Mouse (Mus musculus): Measurements from ENCODE around the gene Rab26. TPM values are rescaled to one million over a fixed set of nuclear protein-coding genes. Genes with fewer than 3 reads are reported as not detected.

Rab26 gene
- polyA plus RNA-seq, 1 experiment from 2014 or later = 2.9 TPM

GRCm38 (mm10) chr17:24527723-24528559 is 6.1 kb downstream of the Rab26 start, which contains the start of gene Traf7:
Gene Traf7, minus strand, starts transcription at chr17:24527938.
- H3K9me3 ChIP-seq = no peaks in the 10 kb centered on the region
- H3K27ac ChIP-seq = peak within 1 kb of the TSS; percentile 86

GRCm38 (mm10) chr17:24527315-24527714 is 6.7 kb downstream of the Rab26 start:
- Histone ChIP-seq H3K9me3 (no peaks in the 10 kb centered on the region), H3K4me2 (replicated peaks) (peak overlapping the region; percentile 76), H3K27ac (peak overlapping the region; percentile 76), H3K4me3 (replicated peaks) (peak overlapping the region; percentile 76), H3K36me3 (peaks cover 17% of the 10 kb centered on the region), H3K4me1 (replicated peaks) (peaks cover 53% of the 10 kb centered on the region), H3K27me3 (no peaks in the 10 kb centered on the region), H3K9ac (replicated peaks) (peak overlapping the region; percentile 88)
- 0% methylated on average over 19 of the region's 19 CpGs for WGBS
- ATAC-seq = no peak

More at GRCm38 (mm10) chr17:24527723-24528559, 6.1 kb downstream of the Rab26 start, which contains the start of gene Traf7:
- peaks cover 17% of the 10 kb centered on the region for H3K36me3 ChIP-seq
- H3K4me1 ChIP-seq (replicated peaks) = peaks cover 60% of the 10 kb centered on the region
- peak within 1 kb of the TSS; percentile 88 for H3K4me2 ChIP-seq (replicated peaks)
- WGBS = under 1% methylated on average over 40 of the region's 40 CpGs
- H3K9ac ChIP-seq (replicated peaks) = peak within 1 kb of the TSS; percentile 88
- H3K4me3 ChIP-seq (replicated peaks) = peak within 1 kb of the TSS; percentile 76
- peak; percentile 98 for ATAC-seq
- H3K27me3 ChIP-seq = no peaks in the 10 kb centered on the region

- Histone ChIP-seq H3K9ac (replicated peaks) (no peak overlapping the region), H3K9me3 (no peaks in the 10 kb centered on the region), H3K27ac (no peak overlapping the region), H3K36me3 (peaks cover 6% of the 10 kb centered on the region; the same call in 1 of the 2 replicates), H3K27me3 (no peaks in the 10 kb centered on the region), H3K4me2 (replicated peaks) (no peak overlapping the region), H3K4me3 (replicated peaks) (no peak overlapping the region), H3K4me1 (replicated peaks) (peaks cover 28% of the 10 kb centered on the region)
- ATAC-seq = no peak
- WGBS = 78% methylated on average over 2 of the region's 2 CpGs
Measured at GRCm38 (mm10) chr17:24524734-24525133, 9.3 kb downstream of the Rab26 start.

- no peak overlapping the region for H3K27ac ChIP-seq
- no peak for ATAC-seq
- H3K4me2 ChIP-seq (replicated peaks) = no peak overlapping the region
- no peaks in the 10 kb centered on the region for H3K27me3 ChIP-seq
- H3K4me1 ChIP-seq (replicated peaks) = no peaks in the 10 kb centered on the region; the same call in 1 of the 2 replicates
- peaks cover 43% of the 10 kb centered on the region for H3K36me3 ChIP-seq
- H3K9me3 ChIP-seq = no peaks in the 10 kb centered on the region
- H3K4me3 ChIP-seq (replicated peaks) = no peak overlapping the region
- H3K9ac ChIP-seq (replicated peaks) = no peak overlapping the region
- WGBS = 94% methylated on average over 4 of the region's 4 CpGs
Measured at GRCm38 (mm10) chr17:24520450-24520849, 13.6 kb downstream of the Rab26 start.

GRCm38 (mm10) chr17:24514270-24515257 is 19.4 kb downstream of the Rab26 start:
- ATAC-seq = no peak; the same call in 1 of the 2 replicates
- no peak overlapping the region for H3K4me3 ChIP-seq (replicated peaks)
- H3K9ac ChIP-seq (replicated peaks) = 0 out of 2 replicates have a peak overlapping the region, but pooled peaks have one; percentile 19
- H3K4me2 ChIP-seq (replicated peaks) = no peak overlapping the region
- no peak overlapping the region for H3K27ac ChIP-seq
- H3K9me3 ChIP-seq = no peaks in the 10 kb centered on the region
- no peaks in the 10 kb centered on the region for H3K4me1 ChIP-seq (replicated peaks)
- peaks cover 93% of the 10 kb centered on the region for H3K36me3 ChIP-seq
- H3K27me3 ChIP-seq = no peaks in the 10 kb centered on the region
- 92% methylated on average over 24 of the region's 24 CpGs for WGBS

GRCm38 (mm10) chr17:24513609-24514008 is 20.4 kb downstream of the Rab26 start:
- peak; percentile 61 for ATAC-seq
- Histone ChIP-seq H3K4me2 (replicated peaks) (no peak overlapping the region), H3K4me3 (replicated peaks) (no peak overlapping the region), H3K9me3 (no peaks in the 10 kb centered on the region), H3K27ac (no peak overlapping the region), H3K9ac (replicated peaks) (no peak overlapping the region), H3K27me3 (no peaks in the 10 kb centered on the region), H3K4me1 (replicated peaks) (no peaks in the 10 kb centered on the region), H3K36me3 (peaks cover 94% of the 10 kb centered on the region)
- 51% methylated on average over 5 of the region's 5 CpGs for WGBS

- no peaks in the 10 kb centered on the region for H3K9me3 ChIP-seq
- no peak overlapping the region for H3K4me3 ChIP-seq (replicated peaks)
- no peak overlapping the region for H3K9ac ChIP-seq (replicated peaks)
- peaks cover 93% of the 10 kb centered on the region for H3K36me3 ChIP-seq
- H3K27ac ChIP-seq = no peak overlapping the region
- H3K4me2 ChIP-seq (replicated peaks) = no peak overlapping the region
- no peaks in the 10 kb centered on the region for H3K27me3 ChIP-seq
- WGBS = 85% methylated on average over 12 of the region's 12 CpGs
- H3K4me1 ChIP-seq (replicated peaks) = peaks cover 10% of the 10 kb centered on the region
- ATAC-seq = no peak
Measured at GRCm38 (mm10) chr17:24507806-24508460, 26.1 kb downstream of the Rab26 start.

- H3K36me3 ChIP-seq = peaks cover 95% of the 10 kb centered on the region
- WGBS = 48% methylated on average over 19 of the region's 19 CpGs
- no peak overlapping the region for H3K9ac ChIP-seq (replicated peaks)
- H3K27me3 ChIP-seq = no peaks in the 10 kb centered on the region
- H3K9me3 ChIP-seq = no peaks in the 10 kb centered on the region
- H3K4me1 ChIP-seq (replicated peaks) = peaks cover 10% of the 10 kb centered on the region
- no peak overlapping the region for H3K4me2 ChIP-seq (replicated peaks)
- ATAC-seq = 0 out of 2 replicates have a peak, but pooled peaks have one; percentile 5
- 0 out of 2 replicates have a peak overlapping the region, but pooled peaks have one; percentile 10 for H3K27ac ChIP-seq
- no peak overlapping the region for H3K4me3 ChIP-seq (replicated peaks)
Measured at GRCm38 (mm10) chr17:24507129-24507664, 26.8 kb downstream of the Rab26 start.

- H3K36me3 ChIP-seq = peaks cover 95% of the 10 kb centered on the region
- no peaks in the 10 kb centered on the region for H3K27me3 ChIP-seq
- no peak overlapping the region for H3K4me3 ChIP-seq (replicated peaks)
- H3K4me2 ChIP-seq (replicated peaks) = peak overlapping the region; percentile 14; the same call in 1 of the 2 replicates
- 26% methylated on average over 36 of the region's 36 CpGs for WGBS
- H3K9me3 ChIP-seq = no peaks in the 10 kb centered on the region
- ATAC-seq = 0 out of 2 replicates have a peak, but pooled peaks have one; percentile 25
- H3K9ac ChIP-seq (replicated peaks) = peak overlapping the region; percentile 34; the same call in 1 of the 2 replicates
- H3K27ac ChIP-seq = peak overlapping the region; percentile 10; the same call in 1 of the 2 replicates
- H3K4me1 ChIP-seq (replicated peaks) = peaks cover 10% of the 10 kb centered on the region
Measured at GRCm38 (mm10) chr17:24506332-24507070, 27.5 kb downstream of the Rab26 start.

GRCm38 (mm10) chr17:24505286-24505955 is 28.6 kb downstream of the Rab26 start:
- Histone ChIP-seq H3K27ac (no peak overlapping the region), H3K4me3 (replicated peaks) (no peak overlapping the region), H3K4me1 (replicated peaks) (peaks cover 10% of the 10 kb centered on the region), H3K4me2 (replicated peaks) (no peak overlapping the region), H3K9ac (replicated peaks) (0 out of 2 replicates have a peak overlapping the region, but pooled peaks have one; percentile 19), H3K27me3 (no peaks in the 10 kb centered on the region), H3K9me3 (no peaks in the 10 kb centered on the region), H3K36me3 (peaks cover 95% of the 10 kb centered on the region)
- 89% methylated on average over 30 of the region's 30 CpGs for WGBS
- ATAC-seq = no peak

All from midbrain, embryonic 13.5 days (tissue).